Mouse (Mus musculus) Patski (cell line): ENCODE data around the gene Uvrag. TPM values are rescaled to one million over a fixed set of nuclear protein-coding genes. Genes with fewer than 3 reads are reported as not detected.

ENCODE experiments used
- ATAC-seq: fragments of 100-300 bp; one replicate; pipeline ENCODE4 v1.8.0; 2021
- CTCF ChIA-PET: fragments of 350-600 bp; sonication (Branson Sonifier 250); formaldehyde crosslinking; loops from one replicate; lab custom pipeline; 2022; ENCODE audit warnings: inconsistent platforms; lab: Charles Lee
- POLR2A ChIA-PET: fragments of 350-600 bp; sonication (Branson Sonifier 250); formaldehyde crosslinking; loops from one replicate; lab custom pipeline; 2022; ENCODE audit warnings: antibody characterized with exemption, inconsistent platforms; lab: Charles Lee
- DNase-seq: peaks from one replicate; pipeline ENCODE4 v3.0.0-alpha.2; 2011; ENCODE audit warnings: low read depth, low spot score
- H3K27me3 ChIP-seq: fragments of 371-371 bp; one replicate; pipeline ENCODE4 v1.5.1; 2021
- CTCF ChIP-seq: fragments of 100-300 bp; IDR thresholded peaks from one replicate; pipeline ENCODE4 v1.5.1; 2021
- in situ Hi-C: fragments of 300-500 bp; cut with MboI; formaldehyde crosslinking; loops from 3 replicates; pipeline ENCODE4 v1.11.1; 2018; ENCODE audit warnings: low pct_unique_long_range_greater_than_20kb, mixed read lengths
- polyA plus RNA-seq: library from polyadenylated mRNA; unstranded; gene quantifications from one replicate; pipeline ENCODE4 v1.2.3, GENCODE M21; 2021

The Uvrag gene
- polyA plus RNA-seq, 1 experiment from 2014 or later, result 29.6 TPM

DNA sequence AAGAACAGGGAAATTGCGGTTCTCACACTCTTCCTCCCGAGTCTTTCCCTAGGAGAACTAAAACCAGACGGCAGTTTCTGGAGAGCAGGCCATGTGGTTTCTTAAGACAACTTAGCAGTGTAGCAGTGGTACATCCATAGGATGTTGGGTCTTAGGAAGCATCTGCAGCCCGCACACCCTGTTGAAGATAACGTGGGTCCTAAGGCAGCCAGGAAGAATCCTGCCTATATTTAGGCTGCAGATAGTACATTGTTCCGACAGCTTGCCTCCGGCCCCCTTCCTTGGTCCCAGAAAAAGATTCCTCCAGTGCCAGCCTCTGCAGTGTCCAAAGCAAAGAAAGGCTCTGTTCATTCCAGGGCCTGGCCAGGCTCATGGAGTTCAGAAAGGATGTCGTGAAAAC lies 25.2 kb upstream of the Uvrag start:
- CTCF ChIA-PET, result interaction anchor here (0.9 to 3.1 kb wide), 2 partner anchors 8 to 15 kb away, joined by 3 to 24 read pairs; no protein-coding TSS in a partner anchor
- in situ Hi-C loops, result no loop called here

GRCm38 (mm10) chr7:99164873-99165410 lies 24.0 kb upstream of the Uvrag start:
- no peak for ATAC-seq
- no peaks in the 10 kb centered on the region for H3K27me3 ChIP-seq
- in situ Hi-C loops, result no loop called here
- POLR2A ChIA-PET, result no interaction called here
- no peak for TF ChIP-seq CTCF
- DNase-seq, result no peak
- CTCF ChIA-PET, result interaction anchor here (3.7 kb wide), 1 partner anchor 14 kb away, joined by 13 read pairs; no protein-coding TSS in a partner anchor

More for the DNA sequence above, 25.2 kb upstream of the Uvrag start:
- POLR2A ChIA-PET, result no interaction called here
- DNase-seq, result no peak
- TF ChIP-seq CTCF, result no peak
- H3K27me3 ChIP-seq, result no peaks in the 10 kb centered on the region
- ATAC-seq, result no peak

- ChIA-PET CTCF (interaction anchor here (3.7 kb wide), 1 partner anchor 11 kb away, joined by 13 read pairs; no protein-coding TSS in a partner anchor), POLR2A (interaction anchor here (0.6 kb wide), 1 partner anchor 62 kb away, joined by 4 read pairs; no protein-coding TSS in a partner anchor)
- TF ChIP-seq CTCF, result no peak
- in situ Hi-C loops, result no loop called here
- H3K27me3 ChIP-seq, result no peaks in the 10 kb centered on the region
- ATAC-seq (no peak), DNase-seq (no peak)
These were observed 21.5 kb upstream of the Uvrag start for GRCm38 (mm10) chr7:99162462-99162861.

DNA sequence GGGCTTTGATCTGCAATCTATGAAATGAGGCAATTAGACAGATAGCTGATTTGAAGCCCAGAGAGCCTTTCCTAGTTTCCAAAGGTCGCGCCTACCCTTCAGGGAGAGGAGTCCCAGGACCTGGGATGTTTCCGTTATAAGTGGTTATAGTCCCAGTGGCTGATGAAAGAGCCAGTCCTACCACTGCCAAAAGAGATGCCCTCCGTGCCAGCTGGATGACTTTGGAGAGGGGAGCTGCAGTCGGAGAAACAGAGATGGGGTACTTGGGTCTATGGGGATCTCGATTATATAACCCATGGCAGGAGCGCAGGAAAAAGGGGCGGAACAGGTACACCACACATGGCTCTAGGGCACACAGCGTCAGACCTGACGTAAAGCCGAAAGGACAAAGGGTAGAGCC lies 21.0 kb upstream of the Uvrag start:
- DNase-seq (no peak), ATAC-seq (no peak)
- CTCF ChIA-PET, result interaction anchor here (2.8 to 3.7 kb wide), 2 partner anchors 11 kb away, joined by 13 to 14 read pairs; no protein-coding TSS in a partner anchor
- no peak for TF ChIP-seq CTCF
- no peaks in the 10 kb centered on the region for H3K27me3 ChIP-seq
- POLR2A ChIA-PET, result interaction anchor here (0.6 kb wide), 1 partner anchor 63 kb away, joined by 4 read pairs; no protein-coding TSS in a partner anchor
- in situ Hi-C loops, result no loop called here

DNA sequence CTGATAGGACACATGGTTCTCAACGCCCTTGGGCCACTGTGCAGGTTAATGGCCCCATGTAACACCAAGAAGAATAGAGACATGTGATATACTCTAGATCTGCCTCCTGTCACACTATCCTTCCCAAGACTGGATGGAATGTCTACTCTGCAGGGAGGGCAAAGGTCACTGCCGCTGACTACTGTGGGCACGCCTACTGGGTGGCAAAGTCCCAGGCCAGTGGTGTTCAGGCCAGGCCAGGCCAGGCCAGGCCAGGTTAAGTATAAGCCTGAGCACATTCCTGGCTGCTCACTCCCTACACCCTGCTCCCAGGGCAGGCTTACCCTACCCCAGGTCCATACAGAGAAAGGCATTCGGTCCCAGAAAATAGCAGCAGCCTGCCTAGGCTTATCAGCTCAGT lies 20.6 kb upstream of the Uvrag start:
- ChIA-PET CTCF (interaction anchor here (2.8 kb wide), 1 partner anchor 10 kb away, joined by 14 read pairs; no protein-coding TSS in a partner anchor), POLR2A (no interaction called here)
- DNase-seq (no peak), ATAC-seq (no peak)
- TF ChIP-seq CTCF, result no peak
- in situ Hi-C loops, result no loop called here
- H3K27me3 ChIP-seq, result no peaks in the 10 kb centered on the region

DNA sequence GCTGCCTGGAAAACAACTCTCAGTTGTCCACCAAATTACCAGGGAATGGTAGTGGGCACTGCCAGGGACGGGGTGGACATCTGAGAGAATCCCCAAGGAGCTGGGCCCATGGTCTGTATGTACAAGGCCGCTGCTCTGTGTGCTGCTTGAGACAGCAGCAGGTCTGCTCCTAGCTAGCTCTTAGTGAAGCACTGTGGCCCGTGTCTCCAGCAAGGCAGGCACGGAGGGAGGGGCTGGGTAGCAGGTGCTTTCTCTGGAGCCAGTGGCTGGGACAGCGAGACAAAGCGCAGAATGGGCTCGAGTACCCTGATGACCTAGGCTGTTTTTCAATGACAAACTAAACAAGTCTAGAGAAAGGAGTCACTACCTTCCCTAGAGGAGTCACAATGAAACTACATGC lies 20.1 kb upstream of the Uvrag start:
- ATAC-seq (no peak), DNase-seq (no peak)
- ChIA-PET CTCF (interaction anchor here (2.8 kb wide), 1 partner anchor 10 kb away, joined by 14 read pairs; no protein-coding TSS in a partner anchor), POLR2A (no interaction called here)
- in situ Hi-C loops, result no loop called here
- TF ChIP-seq CTCF, result no peak
- H3K27me3 ChIP-seq, result no peaks in the 10 kb centered on the region

GRCm38 (mm10) chr7:99159446-99159845 lies 18.5 kb upstream of the Uvrag start:
- ChIA-PET POLR2A (interaction anchor here (0.6 kb wide), 1 partner anchor 40 kb away, joined by 5 read pairs; no protein-coding TSS in a partner anchor), CTCF (interaction anchor here (1.2 to 2.8 kb wide), 2 partner anchors 8 to 1003 kb away, joined by 3 to 14 read pairs; no protein-coding TSS in a partner anchor)
- H3K27me3 ChIP-seq, result no peaks in the 10 kb centered on the region
- no peak for DNase-seq
- no peak for ATAC-seq
- in situ Hi-C loops, result no loop called here
- TF ChIP-seq CTCF, result no peak

- ChIA-PET POLR2A (no interaction called here), CTCF (interaction anchor here (1.2 to 2.8 kb wide), 2 partner anchors 8 to 1003 kb away, joined by 3 to 14 read pairs; no protein-coding TSS in a partner anchor)
- no peaks in the 10 kb centered on the region for H3K27me3 ChIP-seq
- no peak for TF ChIP-seq CTCF
- no peak for DNase-seq
- in situ Hi-C loops, result no loop called here
- no peak for ATAC-seq
These were observed 18.0 kb upstream of the Uvrag start for GRCm38 (mm10) chr7:99158904-99159303.

- ChIA-PET POLR2A (no interaction called here), CTCF (interaction anchor here (1.0 to 1.5 kb wide), 2 partner anchors 10 to 71 kb away, joined by 3 read pairs; no protein-coding TSS in a partner anchor)
- in situ Hi-C loops, result no loop called here
- no peaks in the 10 kb centered on the region for H3K27me3 ChIP-seq
- no peak for TF ChIP-seq CTCF
- ATAC-seq (peak; percentile 49), DNase-seq (no peak)
These were observed 17.1 kb upstream of the Uvrag start for GRCm38 (mm10) chr7:99158011-99158410.

DNA sequence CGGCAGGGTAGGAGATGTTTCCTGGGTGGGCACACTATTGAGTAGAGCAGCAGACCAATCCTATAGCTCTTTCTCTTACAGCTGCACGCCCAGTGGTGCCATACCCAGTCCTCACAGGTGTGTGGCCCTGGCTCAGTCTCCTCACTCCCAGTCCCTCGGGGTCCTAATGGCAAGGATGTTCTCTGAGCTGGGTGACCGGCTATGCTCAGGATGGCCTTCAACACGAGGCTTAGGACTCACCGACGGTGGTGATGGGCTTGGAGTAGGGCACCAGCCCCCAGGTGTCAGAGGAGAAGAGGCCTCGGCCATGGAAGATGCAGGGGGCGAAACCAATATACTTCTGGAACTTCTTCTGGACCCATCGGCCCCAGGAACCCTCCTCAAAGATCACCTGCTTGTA lies 15.8 kb upstream of the Uvrag start:
- no peak for TF ChIP-seq CTCF
- ChIA-PET POLR2A (no interaction called here), CTCF (interaction anchor here (1.5 kb wide), 1 partner anchor 72 kb away, joined by 3 read pairs; no protein-coding TSS in a partner anchor)
- H3K27me3 ChIP-seq, result no peaks in the 10 kb centered on the region
- DNase-seq (no peak), ATAC-seq (no peak)
- in situ Hi-C loops, result no loop called here
